Mouse (Mus musculus) heart, postnatal 0 days (tissue): ENCODE results near the gene Cyp17a1. TPM values are rescaled to one million over a fixed set of nuclear protein-coding genes. Genes with fewer than 3 reads are reported as not detected.

Source experiments
- ATAC-seq: fragments of 200-750 bp; cut with Nextera tagmentation; 2 replicates; pipeline ENCODE4 v1.8.0; 2017; ENCODE audit warnings: low read depth, moderate number of reproducible peaks, moderate library complexity; ENCODE audit not compliant: insufficient read depth
- DNase-seq: peaks from one replicate; pipeline ENCODE4 v3.0.0-alpha.2; 2016; ENCODE audit warnings: low spot score
- H3K27ac ChIP-seq: fragments of 300-500 bp; sonication (generic); 2 replicates; pipeline ENCODE4 v1.5.1; 2014; ENCODE audit warnings: low read depth, mild to moderate bottlenecking
- H3K27me3 ChIP-seq: fragments of 300-500 bp; sonication (generic); 2 replicates; pipeline ENCODE4 v1.6.1; 2014; ENCODE audit warnings: low read length, mixed read lengths; ENCODE audit not compliant: control insufficient read depth, insufficient read depth
- H3K36me3 ChIP-seq: fragments of 300-500 bp; sonication (generic); replicated peaks from 2 replicates; pipeline ENCODE4 v1.6.1; 2014; ENCODE audit warnings: low read length, mixed read lengths; ENCODE audit not compliant: control insufficient read depth, insufficient read depth
- H3K4me1 ChIP-seq: fragments of 300-500 bp; sonication (generic); 2 replicates; pipeline ENCODE4 v1.6.1; 2014; ENCODE audit warnings: antibody characterized with exemption; ENCODE audit not compliant: control insufficient read depth, insufficient read depth
- H3K4me2 ChIP-seq: fragments of 300-500 bp; sonication (generic); 2 replicates; pipeline ENCODE4 v1.6.1; 2014; ENCODE audit warnings: low read depth, mild to moderate bottlenecking, low read length, moderate library complexity
- H3K4me3 ChIP-seq: fragments of 300-500 bp; sonication (generic); 2 replicates; pipeline ENCODE4 v1.5.1; 2014; ENCODE audit warnings: low read depth, low read length
- H3K9ac ChIP-seq: fragments of 300-500 bp; sonication (generic); replicated peaks from 2 replicates; pipeline ENCODE4 v1.6.1; 2014; ENCODE audit warnings: low read depth, low read length, mixed read lengths
- H3K9me3 ChIP-seq: fragments of 300-500 bp; sonication (generic); replicated peaks from 2 replicates; pipeline ENCODE4 v1.6.1; 2016; ENCODE audit warnings: low read length; ENCODE audit not compliant: control insufficient read depth
- CTCF ChIP-seq: IDR thresholded peaks from 2 replicates; pipeline ENCODE4 v1.5.1; 2016; ENCODE audit warnings: antibody characterized with exemption, control low read depth, low read depth
- EP300 ChIP-seq: IDR thresholded peaks from 2 replicates; pipeline ENCODE4 v1.6.1; 2016; ENCODE audit warnings: antibody characterized with exemption, low read depth
- WGBS: fragments of 180-500 bp; shearing (Covaris S2); extraction: QIAGEN DNeasy Blood & Tissue Kit; methylation state at CpG from one replicate; pipeline ENCODE4 v1.1.7; 2014; 5-methylcytosine and 5-hydroxymethylcytosine counted together
- polyA plus RNA-seq: library from polyadenylated mRNA; unstranded; fragments of >200 nt; fragmentation: Nextera tagmentation; extraction: Ambion mirVana; gene quantifications from 2 replicates; pipeline ENCODE4 v1.2.1, GENCODE M21; 2015
- total RNA-seq: library from RNA; depleted of rRNA; stranded (reverse); fragments of >200 nt; gene quantifications from 2 replicates; pipeline ENCODE4 v1.2.3, GENCODE M21; 2014; ENCODE audit warnings: low replicate concordance

Cyp17a1 gene
- total and polyA plus RNA-seq, 2 experiments from 2014 or later = 0.68 to 3.9 TPM

- Histone ChIP-seq H3K27me3 (no peaks in the 10 kb centered on the region), H3K9me3 (no peaks in the 10 kb centered on the region), H3K9ac (no peak overlapping the region), H3K27ac (no peak overlapping the region), H3K36me3 (peaks cover 33% of the 10 kb centered on the region), H3K4me1 (no peaks in the 10 kb centered on the region), H3K4me2 (no peak overlapping the region), H3K4me3 (no peak overlapping the region)
- DNase-seq (no peak), ATAC-seq (no peak)
- no peak for TF ChIP-seq EP300
- TF ChIP-seq CTCF = no peak
- 41% methylated on average over 9 of the region's 9 CpGs for WGBS
Measured at GRCm38 (mm10) chr19:46658851-46659250, 14.1 kb downstream of the Cyp17a1 start.

GRCm38 (mm10) chr19:46658348-46658747, 14.6 kb downstream of the Cyp17a1 start:
- Histone ChIP-seq H3K9ac (no peak overlapping the region), H3K36me3 (peaks cover 38% of the 10 kb centered on the region), H3K9me3 (no peaks in the 10 kb centered on the region), H3K4me3 (no peak overlapping the region), H3K27me3 (no peaks in the 10 kb centered on the region), H3K4me1 (no peaks in the 10 kb centered on the region), H3K4me2 (no peak overlapping the region), H3K27ac (no peak overlapping the region)
- no peak for DNase-seq
- TF ChIP-seq CTCF = no peak
- TF ChIP-seq EP300 = no peak
- ATAC-seq = no peak
- WGBS = 99% methylated on average over 7 of the region's 7 CpGs

- Histone ChIP-seq H3K9me3 (no peaks in the 10 kb centered on the region), H3K36me3 (peaks cover 44% of the 10 kb centered on the region), H3K27ac (no peak overlapping the region), H3K9ac (no peak overlapping the region), H3K4me3 (no peak overlapping the region), H3K27me3 (no peaks in the 10 kb centered on the region), H3K4me1 (no peaks in the 10 kb centered on the region), H3K4me2 (no peak overlapping the region)
- ATAC-seq (no peak), DNase-seq (no peak)
- 89% methylated on average over 3 of the region's 3 CpGs for WGBS
- TF ChIP-seq EP300 (no peak), CTCF (peak; percentile 40)
Measured at GRCm38 (mm10) chr19:46657339-46658020, 15.5 kb downstream of the Cyp17a1 start.

- no peaks in the 10 kb centered on the region for H3K9me3 ChIP-seq
- DNase-seq (no peak), ATAC-seq (no peak)
- no peaks in the 10 kb centered on the region for H3K4me1 ChIP-seq
- TF ChIP-seq EP300 (no peak), CTCF (no peak)
- H3K27me3 ChIP-seq = no peaks in the 10 kb centered on the region
- 78% methylated on average over 21 of the region's 21 CpGs for WGBS
- no peak overlapping the region for H3K27ac ChIP-seq
- no peak overlapping the region for H3K4me3 ChIP-seq
- H3K9ac ChIP-seq = no peak overlapping the region
- H3K36me3 ChIP-seq = peaks cover 54% of the 10 kb centered on the region
- no peak overlapping the region for H3K4me2 ChIP-seq
Measured at GRCm38 (mm10) chr19:46656151-46656840, 16.7 kb downstream of the Cyp17a1 start.

- TF ChIP-seq EP300 = no peak
- no peak for TF ChIP-seq CTCF
- no peak overlapping the region for H3K27ac ChIP-seq
Measured at GRCm38 (mm10) chr19:46655626-46656025, 17.3 kb downstream of the Cyp17a1 start.

More at GRCm38 (mm10) chr19:46655626-46656025, 17.3 kb downstream of the Cyp17a1 start:
- no peaks in the 10 kb centered on the region for H3K9me3 ChIP-seq
- H3K4me1 ChIP-seq = no peaks in the 10 kb centered on the region
- no peak overlapping the region for H3K9ac ChIP-seq
- no peak overlapping the region for H3K4me3 ChIP-seq
- no peak overlapping the region for H3K4me2 ChIP-seq
- ATAC-seq (no peak), DNase-seq (no peak)
- 77% methylated on average over 10 of the region's 10 CpGs for WGBS
- peaks cover 54% of the 10 kb centered on the region for H3K36me3 ChIP-seq
- no peaks in the 10 kb centered on the region for H3K27me3 ChIP-seq
